In genomic region chr4:140649207-140649591, GRCm38 (mm10) we compare ENCODE assay signal across 8 mouse cellular contexts. TPM values are rescaled to one million over a fixed set of nuclear protein-coding genes. Genes with fewer than 3 reads are reported as not detected.
A peak's percentile ranks its signal among the peaks of the same experiment; 100 is the strongest.
DNase-seq lines count a peak whose midpoint lies in the region; ATAC-seq and TF ChIP-seq lines count a peak whose summit lies in the region.

No protein-coding gene starts in this region.

- 20% methylated on average over 9 of the region's 9 CpGs for WGBS in kidney, postnatal 0 days
- 24% methylated on average over 9 of the region's 9 CpGs for WGBS in forebrain, embryonic 10.5 days
- 21% methylated on average over 9 of the region's 9 CpGs for WGBS in limb, embryonic 10.5 days
- 17% methylated on average over 9 of the region's 9 CpGs for WGBS in olfactory bulb, adult 2 months

- H3K4me2 ChIP-seq in kidney, postnatal 0 days (ENCODE audit: low read length), result peak overlapping the region; percentile 90

- H3K36me3 ChIP-seq in kidney, postnatal 0 days (ENCODE audit: insufficient read depth, low read length), result no peaks in the 10 kb centered on the region
- H3K36me3 ChIP-seq in forebrain, embryonic 10.5 days (replicated peaks), result peaks cover 24% of the 10 kb centered on the region
- peaks cover 21% of the 10 kb centered on the region; the same call in 1 of the 2 replicates for H3K36me3 ChIP-seq in limb, embryonic 10.5 days

- peak overlapping the region; percentile 59 for H3K4me3 ChIP-seq in kidney, postnatal 0 days (replicated peaks; ENCODE audit: low read depth, low read length)
- H3K4me3 ChIP-seq in forebrain, embryonic 10.5 days, result peak overlapping the region; percentile 83
- H3K4me3 ChIP-seq in limb, embryonic 10.5 days, result peak overlapping the region; percentile 86
- H3K4me3 ChIP-seq in olfactory bulb, adult 2 months (ENCODE audit: insufficient read depth, low read depth, low read length), result peak overlapping the region; percentile 67

- peak overlapping the region; percentile 81 for H3K9ac ChIP-seq in kidney, postnatal 0 days (ENCODE audit: low read depth, low read length)

- no peaks in the 10 kb centered on the region for H3K27me3 ChIP-seq in kidney, postnatal 0 days (ENCODE audit: insufficient read depth, low read length)
- H3K27me3 ChIP-seq in forebrain, embryonic 10.5 days (ENCODE audit: poor library complexity, severe bottlenecking), result peaks cover 12% of the 10 kb centered on the region; the same call in 1 of the 2 replicates
- H3K27me3 ChIP-seq in limb, embryonic 10.5 days (ENCODE audit: low read depth, poor library complexity, severe bottlenecking), result no peaks in the 10 kb centered on the region

- H3K4me1 ChIP-seq in kidney, postnatal 0 days (replicated peaks; ENCODE audit: insufficient read depth, low read length), result peaks cover 8% of the 10 kb centered on the region
- H3K4me1 ChIP-seq in forebrain, embryonic 10.5 days, result peaks cover 59% of the 10 kb centered on the region
- H3K4me1 ChIP-seq in limb, embryonic 10.5 days, result peaks cover 44% of the 10 kb centered on the region
- H3K4me1 ChIP-seq in olfactory bulb, adult 2 months (ENCODE audit: control insufficient read depth, insufficient read depth, low read length), result peaks cover 30% of the 10 kb centered on the region

- no peak for TF ChIP-seq CTCF in kidney, postnatal 0 days (IDR thresholded peaks at IDR 0.05; ENCODE audit: low read depth)
- no peak for TF ChIP-seq CTCF in olfactory bulb, adult 2 months (IDR thresholded peaks at IDR 0.05; ENCODE audit: insufficient read depth, low read depth, low read length)

- H3K27ac ChIP-seq in kidney, postnatal 0 days, result peak overlapping the region; percentile 83
- peak overlapping the region; percentile 99 for H3K27ac ChIP-seq in forebrain, embryonic 10.5 days
- H3K27ac ChIP-seq in limb, embryonic 10.5 days, result peak overlapping the region; percentile 98
- H3K27ac ChIP-seq in olfactory bulb, adult 2 months (ENCODE audit: insufficient read depth, low read depth, low read length), result peak overlapping the region; percentile 49; the same call in 1 of the 2 replicates

- no peak for TF ChIP-seq POLR2A in olfactory bulb, adult 2 months (IDR thresholded peaks at IDR 0.05; ENCODE audit: insufficient read depth, low read depth, low read length)

- DNase-seq in kidney, postnatal 0 days (ENCODE audit: low spot score), result peak; percentile 31
- DNase-seq in kidney, adult 9 months, result no peak
- no peak for DNase-seq in forebrain, embryonic 10.5 days (ENCODE audit: extremely low spot score, low spot score)
- DNase-seq in limb, embryonic 10.5 days (ENCODE audit: low spot score), result no peak
- no peak for DNase-seq in layer of hippocampus, adult 9-11 months

- no peaks in the 10 kb centered on the region for H3K9me3 ChIP-seq in kidney, postnatal 0 days (replicated peaks; ENCODE audit: low read length)
- H3K9me3 ChIP-seq in forebrain, embryonic 10.5 days, result no peaks in the 10 kb centered on the region
- no peaks in the 10 kb centered on the region for H3K9me3 ChIP-seq in limb, embryonic 10.5 days (replicated peaks)

- 0 out of 2 replicates have a peak, but pooled peaks have one; percentile 5 for ATAC-seq in kidney, postnatal 0 days (replicated peaks; ENCODE audit: low FRiP score, low read depth)
- ATAC-seq in megakaryocyte progenitor cell, adult 5-6 weeks (replicated peaks; ENCODE audit: poor library complexity), result no peak
- ATAC-seq in inflammation-experienced regulatory T-cells, adult 6 months, result no peak

RNA-seq across cellular contexts. Expression of gene Arhgef10l, which starts 16.6 kb away (rescaled TPM):
- 21.2 and 22.2 TPM in 2 replicates for polyA plus RNA-seq in kidney, postnatal 0 days (2015; fragmentation: Nextera tagmentation; extraction: Ambion mirVana)
- polyA plus RNA-seq in forebrain, embryonic 10.5 days (2016; fragmentation: Nextera tagmentation; extraction: Ambion mirVana), result 22.1 and 23.0 TPM in 2 replicates
- 13.2 and 17.1 TPM in 2 replicates for polyA plus RNA-seq in limb, embryonic 10.5 days (2016; fragmentation: Nextera tagmentation; extraction: Ambion mirVana)
- not detected in 2 replicates for polyA plus RNA-seq in olfactory bulb, adult 2 months (2012; ENCODE audit: insufficient read depth, insufficient read length, low replicate concordance, missing spikeins)
- total RNA-seq in megakaryocyte progenitor cell, adult 5-6 weeks (2015), result 1.1 and 3.8 TPM in 2 replicates
- total RNA-seq in megakaryocyte progenitor cell, adult 5-6 weeks (2017), result 2.6 and 8.5 TPM in 2 replicates
- polyA plus RNA-seq in inflammation-experienced regulatory T-cells, adult 6 months (2017; shearing (Covaris generic)), result under 1 TPM in 1 of 3 experiments, not detected in 2; 0.12 TPM

RNA-seq across cellular contexts. Expression of gene Rcc2, which starts 51.1 kb away (rescaled TPM):
- polyA plus RNA-seq in kidney, postnatal 0 days (2015; fragmentation: Nextera tagmentation; extraction: Ambion mirVana), result 25.6 and 35.6 TPM in 2 replicates
- 40.8 and 44.7 TPM in 2 replicates for polyA plus RNA-seq in forebrain, embryonic 10.5 days (2016; fragmentation: Nextera tagmentation; extraction: Ambion mirVana)
- 70.6 and 95.2 TPM in 2 replicates for polyA plus RNA-seq in limb, embryonic 10.5 days (2016; fragmentation: Nextera tagmentation; extraction: Ambion mirVana)
- not detected in 2 replicates for polyA plus RNA-seq in olfactory bulb, adult 2 months (2012; ENCODE audit: insufficient read depth, insufficient read length, low replicate concordance, missing spikeins)
- total RNA-seq in megakaryocyte progenitor cell, adult 5-6 weeks (2015), result 76.5 and 77.3 TPM in 2 replicates
- total RNA-seq in megakaryocyte progenitor cell, adult 5-6 weeks (2017), result 152 and 159 TPM in 2 replicates
- 10 to 100 TPM; 13.8 to 21.6 (median 21.0) TPM for polyA plus RNA-seq in inflammation-experienced regulatory T-cells, adult 6 months (2017; shearing (Covaris generic))

Comparison
In these comparisons a context has a peak if more than half of its experiments do, and no peak if none do; other contexts are left out.
1. H3K27ac ChIP-seq: peak in every context shown above with its lines; median percentile 99 in forebrain, embryonic 10.5 days; 98 in limb, embryonic 10.5 days; 83 in kidney, postnatal 0 days; 49 in olfactory bulb, adult 2 months.
2. RNA of gene Arhgef10l, which starts 16.6 kb away (polyA plus RNA-seq): 22.1 to 23.0 TPM in forebrain, embryonic 10.5 days, 21.2 to 22.2 TPM in kidney, postnatal 0 days and 13.2 to 17.1 TPM in limb, embryonic 10.5 days; not detected in olfactory bulb, adult 2 months and 0.12 TPM in inflammation-experienced regulatory T-cells, adult 6 months; every median in the first group is over 10 times any median in the second.
3. Peak in every context shown above with its lines, with median percentiles within 50 percentile points of each other: H3K4me3 ChIP-seq.